Mouse (Mus musculus) c-Kit-positive CD71-positive TER-119-positive erythroid progenitor cells, embryonic 14.5 days (primary cell): ENCODE data around the gene Tmem221.

Experiments
- DNase-seq: peaks from one replicate; pipeline ENCODE4 v3.0.0-alpha.2; 2013; ENCODE audit warnings: low spot score

Gene Tmem221

GRCm38 (mm10) chr8:71509316-71509715, 49.4 kb downstream of the Tmem221 start:
- DNase-seq: no peak

GRCm38 (mm10) chr8:71507589-71508104, 51.0 kb downstream of the Tmem221 start:
- peak; percentile 55 for DNase-seq

GRCm38 (mm10) chr8:71505979-71506378, 52.7 kb downstream of the Tmem221 start:
- no peak for DNase-seq

- no peak for DNase-seq
Observed at GRCm38 (mm10) chr8:71505326-71505725, 53.3 kb downstream of the Tmem221 start.

- DNase-seq: no peak
Observed at GRCm38 (mm10) chr8:71504349-71504748, 54.3 kb downstream of the Tmem221 start.
